Mouse (Mus musculus) central nervous system, embryonic 11.5 days (tissue): ENCODE results near the gene Cyp2d9. TPM values are rescaled to one million over a fixed set of nuclear protein-coding genes. Genes with fewer than 3 reads are reported as not detected.

Source experiments
- polyA plus RNA-seq: library from polyadenylated mRNA; depleted of rRNA; stranded (reverse); fragments of >200 nt; gene quantifications from 2 replicates; pipeline ENCODE4 v1.2.3, GENCODE M21; 2012; rRNA removed

The Cyp2d9 gene
- 0.09 TPM in 1 of 2 replicates, not detected in the other for polyA plus RNA-seq

GRCm38 (mm10) chr15:82433137-82433536, at the start of gene Cyp2d9:
Gene Cyp2d9 (plus strand): TSS chr15:82433437.

GRCm38 (mm10) chr15:82393922-82394321, 39.3 kb upstream of the Cyp2d9 start, which contains the start of gene Cyp2d11:
Gene Cyp2d11 (minus strand): TSS chr15:82394022.

GRCm38 (mm10) chr15:82406981-82407380, 26.3 kb upstream of the Cyp2d9 start, which contains the start of gene Cyp2d10:
Gene Cyp2d10 (minus strand): TSS chr15:82407195.

Other genes starting within 250 kb of the Cyp2d9 start
- gene Shisa8, start 220.6 kb upstream of the Cyp2d9 start, polyA plus RNA-seq = 0.57 and 1.2 TPM in 2 replicates
- gene Tnfrsf13c, start 209.1 kb upstream of the Cyp2d9 start, polyA plus RNA-seq = 0.14 and 0.28 TPM in 2 replicates
- 45.2 and 65.4 TPM in 2 replicates for gene Cenpm, start 188.7 kb upstream of the Cyp2d9 start, polyA plus RNA-seq
- 6.7 and 13.2 TPM in 2 replicates for gene 1500009C09Rik, start 181.0 kb upstream of the Cyp2d9 start, polyA plus RNA-seq
- gene Sept3, start 158.5 kb upstream of the Cyp2d9 start, polyA plus RNA-seq = 154 and 257 TPM in 2 replicates
- gene Wbp2nl, start 134.5 kb upstream of the Cyp2d9 start, polyA plus RNA-seq = 0.18 and 0.19 TPM in 2 replicates
- gene Naga, start 94.5 kb upstream of the Cyp2d9 start, polyA plus RNA-seq = 47.0 and 64.3 TPM in 2 replicates
- 4.6 and 5.6 TPM in 2 replicates for gene Pheta2, start 94.5 kb upstream of the Cyp2d9 start, polyA plus RNA-seq
- 188 and 236 TPM in 2 replicates for gene Smdt1, start 94.5 kb upstream of the Cyp2d9 start, polyA plus RNA-seq
- gene Ndufa6, start 79.1 kb upstream of the Cyp2d9 start, polyA plus RNA-seq = 289 and 293 TPM in 2 replicates
- 11.4 and 15.8 TPM in 2 replicates for gene Cyp2d22, start 53.2 kb upstream of the Cyp2d9 start, polyA plus RNA-seq
- not detected in 2 replicates for gene Cyp2d11, start 39.4 kb upstream of the Cyp2d9 start, polyA plus RNA-seq
- 0.34 and 0.62 TPM in 2 replicates for gene Cyp2d10, start 26.2 kb upstream of the Cyp2d9 start, polyA plus RNA-seq
- gene Cyp2d12, start 121.6 kb downstream of the Cyp2d9 start, polyA plus RNA-seq = not detected in 2 replicates
- not detected in 2 replicates for gene Cyp2d34, start 187.5 kb downstream of the Cyp2d9 start, polyA plus RNA-seq